Mouse (Mus musculus): ENCODE measurements around the gene Lrg1. TPM values are rescaled to one million over a fixed set of nuclear protein-coding genes. Genes with fewer than 3 reads are reported as not detected.

Gene Lrg1
- polyA plus RNA-seq, 1 experiment from 2014 or later, result 0.59 TPM

DNA sequence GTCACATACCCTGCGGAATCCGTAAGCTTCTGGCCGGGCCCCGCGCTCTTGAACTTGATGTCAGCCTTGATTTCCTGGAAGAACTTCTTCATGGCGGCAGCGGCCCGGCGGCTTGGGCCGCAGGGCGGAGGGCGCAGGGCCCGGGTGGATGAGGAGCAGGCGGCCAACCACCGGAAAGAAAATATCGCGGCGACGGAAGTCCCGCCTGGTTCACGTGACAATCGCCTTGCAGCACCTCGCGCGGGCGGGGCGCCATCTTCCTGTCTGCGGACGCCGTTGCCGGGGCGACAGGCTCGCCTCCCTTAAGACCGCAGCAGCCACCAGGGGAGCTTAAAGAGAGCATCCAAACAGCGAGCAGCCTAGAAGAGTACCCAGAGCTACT lies 47.0 kb downstream of the Lrg1 start, which contains the start of gene Ubxn6:
Gene Ubxn6, minus strand, starts transcription at position 202 of the 382 bp plus-strand sequence.
- Histone ChIP-seq H3K9ac (ENCODE audit: low read length) (peak within 1 kb of the TSS; percentile 92), H3K9me3 (ENCODE audit: control insufficient read depth, low read length) (no peaks in the 10 kb centered on the region), H3K4me3 (ENCODE audit: low read length) (peak within 1 kb of the TSS; percentile 94), H3K36me3 (ENCODE audit: control insufficient read depth, insufficient read depth, low read length) (peaks cover 18% of the 10 kb centered on the region), H3K27me3 (ENCODE audit: control insufficient read depth, insufficient read depth, low read depth, low read length) (no peaks in the 10 kb centered on the region), H3K27ac (ENCODE audit: low read length) (peak within 1 kb of the TSS; percentile 99), H3K4me1 (replicated peaks; ENCODE audit: control insufficient read depth, insufficient read depth, low read length) (peaks cover 13% of the 10 kb centered on the region), H3K4me2 (ENCODE audit: low read depth, low read length) (peak within 1 kb of the TSS; percentile 83)
- ATAC-seq (ENCODE audit: low read depth), result peak; percentile 56
- WGBS, result under 1% methylated on average over 35 of the region's 35 CpGs

DNA sequence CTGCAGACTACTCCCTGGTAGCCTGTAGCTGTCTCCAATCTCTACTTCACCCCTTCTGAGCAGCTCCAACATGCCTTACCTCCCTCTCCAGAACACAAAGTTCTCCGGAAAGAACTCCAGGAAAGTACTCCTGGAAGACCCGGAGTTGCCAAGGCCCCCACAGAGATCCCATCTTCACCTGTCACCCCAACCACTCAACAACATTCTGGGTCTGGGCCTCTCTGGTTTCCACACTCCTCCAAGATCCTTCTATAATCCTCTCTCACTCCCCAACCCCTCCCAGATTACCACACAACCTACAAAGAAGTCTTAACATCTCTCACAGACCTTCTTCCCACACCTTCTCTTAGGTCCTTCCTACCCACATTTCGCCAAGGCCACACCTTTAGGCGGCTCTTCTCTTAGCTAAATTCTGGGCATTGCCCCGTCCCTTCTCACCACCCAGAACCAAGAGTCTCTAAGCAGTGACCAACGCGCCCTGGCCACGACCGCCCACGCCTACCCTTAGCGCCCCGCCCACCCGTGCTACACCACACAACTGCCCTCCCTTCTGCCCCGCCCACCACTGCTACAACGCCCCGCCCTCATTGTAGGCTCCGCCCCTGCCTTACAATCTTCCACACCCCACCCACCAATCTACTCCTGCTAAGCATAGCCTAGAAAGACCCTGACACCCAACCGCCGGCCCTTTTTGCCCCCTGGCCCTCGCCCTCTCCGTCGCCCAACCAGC lies 47.5 kb downstream of the Lrg1 start:
- ATAC-seq (ENCODE audit: low read depth), result peak; percentile 48
- 9% methylated on average over 21 of the region's 22 CpGs for WGBS
- Histone ChIP-seq H3K9ac (ENCODE audit: low read length) (peak overlapping the region; percentile 92), H3K4me2 (ENCODE audit: low read depth, low read length) (peak overlapping the region; percentile 83), H3K4me1 (replicated peaks; ENCODE audit: control insufficient read depth, insufficient read depth, low read length) (peaks cover 13% of the 10 kb centered on the region), H3K27ac (ENCODE audit: low read length) (peak overlapping the region; percentile 99), H3K36me3 (ENCODE audit: control insufficient read depth, insufficient read depth, low read length) (peaks cover 23% of the 10 kb centered on the region), H3K4me3 (ENCODE audit: low read length) (peak overlapping the region; percentile 94), H3K27me3 (ENCODE audit: control insufficient read depth, insufficient read depth, low read depth, low read length) (no peaks in the 10 kb centered on the region), H3K9me3 (ENCODE audit: control insufficient read depth, low read length) (no peaks in the 10 kb centered on the region)

DNA sequence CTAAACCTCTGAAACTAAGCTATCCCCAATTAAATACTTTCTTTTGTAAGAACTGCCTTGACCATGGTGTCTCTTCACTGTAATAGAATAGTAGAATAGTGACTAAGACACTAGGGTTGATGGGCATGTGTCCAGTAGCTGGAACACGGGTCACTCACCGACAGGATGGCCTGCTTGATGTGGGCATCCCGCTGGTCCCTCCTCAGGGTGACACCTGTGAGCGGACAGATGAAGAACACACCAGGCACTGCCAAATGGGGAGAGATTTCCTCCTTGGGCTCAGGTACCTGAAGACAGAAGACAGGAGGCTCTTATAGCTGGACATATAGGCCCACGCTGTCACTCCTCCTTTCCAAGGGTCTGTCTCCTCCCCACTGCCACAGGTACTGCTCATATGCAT lies 49.6 kb downstream of the Lrg1 start:
- 86% methylated on average over 5 of the region's 5 CpGs for WGBS
- peaks cover 44% of the 10 kb centered on the region for H3K36me3 ChIP-seq (ENCODE audit: control insufficient read depth, insufficient read depth, low read length)
- no peak for ATAC-seq (ENCODE audit: low read depth)

DNA sequence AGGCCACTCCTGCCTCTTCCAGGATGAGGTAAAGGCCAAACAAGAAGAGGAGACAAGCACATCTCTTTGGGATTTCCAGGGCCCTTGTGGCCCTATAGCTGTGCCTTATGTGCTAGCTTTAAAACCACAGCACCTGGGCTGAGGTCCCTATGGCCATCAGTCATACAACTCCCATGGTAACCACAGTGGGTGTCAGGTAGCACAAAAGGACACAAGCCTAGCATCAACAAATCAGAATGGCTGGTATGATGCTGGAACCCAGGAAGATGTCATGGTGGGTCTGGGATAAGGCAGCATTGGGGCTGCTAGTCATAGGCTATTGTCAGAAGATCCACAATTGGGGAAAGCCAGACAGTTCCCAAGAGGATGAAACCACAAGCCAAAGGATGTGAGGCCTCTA lies 50.7 kb downstream of the Lrg1 start:
- H3K9ac ChIP-seq (ENCODE audit: low read length), result no peak overlapping the region
- no peak overlapping the region for H3K4me3 ChIP-seq (ENCODE audit: low read length)
- H3K36me3 ChIP-seq (ENCODE audit: control insufficient read depth, insufficient read depth, low read length), result peaks cover 53% of the 10 kb centered on the region
- no peak overlapping the region for H3K27ac ChIP-seq (ENCODE audit: low read length)
- ATAC-seq (ENCODE audit: low read depth), result no peak
- no peaks in the 10 kb centered on the region for H3K9me3 ChIP-seq (ENCODE audit: control insufficient read depth, low read length)
- peaks cover 13% of the 10 kb centered on the region for H3K4me1 ChIP-seq (replicated peaks; ENCODE audit: control insufficient read depth, insufficient read depth, low read length)
- H3K27me3 ChIP-seq (ENCODE audit: control insufficient read depth, insufficient read depth, low read depth, low read length), result no peaks in the 10 kb centered on the region
- no peak overlapping the region for H3K4me2 ChIP-seq (ENCODE audit: low read depth, low read length)

More for the DNA sequence above, 49.6 kb downstream of the Lrg1 start:
- no peak overlapping the region for H3K9ac ChIP-seq (ENCODE audit: low read length)
- H3K9me3 ChIP-seq (ENCODE audit: control insufficient read depth, low read length), result no peaks in the 10 kb centered on the region
- H3K4me3 ChIP-seq (ENCODE audit: low read length), result no peak overlapping the region
- H3K27ac ChIP-seq (ENCODE audit: low read length), result no peak overlapping the region
- peaks cover 13% of the 10 kb centered on the region for H3K4me1 ChIP-seq (replicated peaks; ENCODE audit: control insufficient read depth, insufficient read depth, low read length)
- no peaks in the 10 kb centered on the region for H3K27me3 ChIP-seq (ENCODE audit: control insufficient read depth, insufficient read depth, low read depth, low read length)
- no peak overlapping the region for H3K4me2 ChIP-seq (ENCODE audit: low read depth, low read length)

Other genes with a start within 250 kb of the Lrg1 start
- 9.1 and 10.7 TPM in 2 replicates for gene Zfp119a, start 243.1 kb downstream of the Lrg1 start, polyA plus RNA-seq (2015; fragmentation: Nextera tagmentation; extraction: Ambion mirVana)
- 15.4 and 17.3 TPM in 2 replicates for gene Zfp959, start 229.9 kb downstream of the Lrg1 start, polyA plus RNA-seq (2015; fragmentation: Nextera tagmentation; extraction: Ambion mirVana)
- gene Zfp119b, start 172.5 kb downstream of the Lrg1 start, polyA plus RNA-seq (2015; fragmentation: Nextera tagmentation; extraction: Ambion mirVana), result 6.1 and 8.3 TPM in 2 replicates
- 2.0 and 2.8 TPM in 2 replicates for gene Ebi3, start 169.4 kb downstream of the Lrg1 start, polyA plus RNA-seq (2015; fragmentation: Nextera tagmentation; extraction: Ambion mirVana)
- 25.5 and 27.3 TPM in 2 replicates for gene Yju2, start 162.9 kb downstream of the Lrg1 start, polyA plus RNA-seq (2015; fragmentation: Nextera tagmentation; extraction: Ambion mirVana)
- 6.8 and 7.3 TPM in 2 replicates for gene Shd, start 151.5 kb downstream of the Lrg1 start, polyA plus RNA-seq (2015; fragmentation: Nextera tagmentation; extraction: Ambion mirVana)
- 4.5 and 6.8 TPM in 2 replicates for gene Fsd1, start 135.5 kb downstream of the Lrg1 start, polyA plus RNA-seq (2015; fragmentation: Nextera tagmentation; extraction: Ambion mirVana)
- gene Stap2, start 116.4 kb downstream of the Lrg1 start, polyA plus RNA-seq (2015; fragmentation: Nextera tagmentation; extraction: Ambion mirVana), result 25.4 and 27.9 TPM in 2 replicates
- 80.1 and 86.2 TPM in 2 replicates for gene Mpnd, start 116.3 kb downstream of the Lrg1 start, polyA plus RNA-seq (2015; fragmentation: Nextera tagmentation; extraction: Ambion mirVana)
- 158 and 166 TPM in 2 replicates for gene Sh3gl1, start 85.4 kb downstream of the Lrg1 start, polyA plus RNA-seq (2015; fragmentation: Nextera tagmentation; extraction: Ambion mirVana)
- gene Chaf1a, start 81.6 kb downstream of the Lrg1 start, polyA plus RNA-seq (2015; fragmentation: Nextera tagmentation; extraction: Ambion mirVana), result 23.8 and 24.0 TPM in 2 replicates
- gene Ubxn6, start 47.0 kb downstream of the Lrg1 start, polyA plus RNA-seq (2015; fragmentation: Nextera tagmentation; extraction: Ambion mirVana), result 38.8 and 41.6 TPM in 2 replicates
- 95.2 and 96.7 TPM in 2 replicates for gene Hdgfl2, start 42.4 kb downstream of the Lrg1 start, polyA plus RNA-seq (2015; fragmentation: Nextera tagmentation; extraction: Ambion mirVana)
- gene Plin4, start 12.2 kb downstream of the Lrg1 start, polyA plus RNA-seq (2015; fragmentation: Nextera tagmentation; extraction: Ambion mirVana), result 0.15 and 0.28 TPM in 2 replicates
- gene Plin5, start 4.4 kb downstream of the Lrg1 start, polyA plus RNA-seq (2015; fragmentation: Nextera tagmentation; extraction: Ambion mirVana), result 1.3 and 2.1 TPM in 2 replicates
- 1.2 and 1.7 TPM in 2 replicates for gene Sema6b, start 18.3 kb upstream of the Lrg1 start, polyA plus RNA-seq (2015; fragmentation: Nextera tagmentation; extraction: Ambion mirVana)
- 15.5 and 17.3 TPM in 2 replicates for gene Tnfaip8l1, start 40.5 kb upstream of the Lrg1 start, polyA plus RNA-seq (2015; fragmentation: Nextera tagmentation; extraction: Ambion mirVana)
- 93.0 and 110 TPM in 2 replicates for gene Mydgf, start 61.9 kb upstream of the Lrg1 start, polyA plus RNA-seq (2015; fragmentation: Nextera tagmentation; extraction: Ambion mirVana)
- gene Dpp9, start 96.9 kb upstream of the Lrg1 start, polyA plus RNA-seq (2015; fragmentation: Nextera tagmentation; extraction: Ambion mirVana), result 38.7 and 41.4 TPM in 2 replicates
- gene Fem1a, start 134.8 kb upstream of the Lrg1 start, polyA plus RNA-seq (2015; fragmentation: Nextera tagmentation; extraction: Ambion mirVana), result 11.0 and 12.1 TPM in 2 replicates
- gene Ticam1, start 154.8 kb upstream of the Lrg1 start, polyA plus RNA-seq (2015; fragmentation: Nextera tagmentation; extraction: Ambion mirVana), result 5.5 and 5.7 TPM in 2 replicates
- gene Plin3, start 170.9 kb upstream of the Lrg1 start, polyA plus RNA-seq (2015; fragmentation: Nextera tagmentation; extraction: Ambion mirVana), result 87.5 and 90.2 TPM in 2 replicates
- gene Arrdc5, start 178.3 kb upstream of the Lrg1 start, polyA plus RNA-seq (2015; fragmentation: Nextera tagmentation; extraction: Ambion mirVana), result not detected in 2 replicates
- gene Uhrf1, start 181.3 kb upstream of the Lrg1 start, polyA plus RNA-seq (2015; fragmentation: Nextera tagmentation; extraction: Ambion mirVana), result 124 and 130 TPM in 2 replicates
- gene Kdm4b, start 204.1 kb upstream of the Lrg1 start, polyA plus RNA-seq (2015; fragmentation: Nextera tagmentation; extraction: Ambion mirVana), result 26.6 and 28.4 TPM in 2 replicates